Mouse (Mus musculus) spleen, postnatal 4 days (tissue): ENCODE measurements around the gene Immp2l.

ENCODE experiments used
- DNase-seq, 2 experiments: peaks; one replicate each; pipeline ENCODE4 v3.0.0; 2022; ENCODE audit warnings: low spot score in 2 of 2

Immp2l gene

DNA sequence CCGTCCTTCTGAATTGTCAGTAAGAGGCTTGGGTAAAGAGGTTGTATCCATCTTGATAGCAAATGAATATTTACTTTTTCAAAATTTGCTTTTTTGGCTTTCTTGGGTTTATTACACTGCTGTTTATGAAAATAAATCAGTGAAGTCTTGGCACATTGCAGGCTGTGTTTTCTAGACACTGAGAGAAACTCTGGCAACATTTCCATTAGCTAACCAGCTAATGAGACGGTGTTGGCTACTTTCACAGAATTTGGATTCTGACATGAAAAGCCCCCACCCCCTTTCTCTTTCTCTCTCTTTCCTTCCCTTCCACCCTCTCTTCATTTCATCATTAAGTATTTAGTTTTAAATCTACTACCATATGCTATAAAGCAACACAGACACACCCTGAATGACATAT, 496.4 kb downstream of the Immp2l start:
- DNase-seq = no peak

DNA sequence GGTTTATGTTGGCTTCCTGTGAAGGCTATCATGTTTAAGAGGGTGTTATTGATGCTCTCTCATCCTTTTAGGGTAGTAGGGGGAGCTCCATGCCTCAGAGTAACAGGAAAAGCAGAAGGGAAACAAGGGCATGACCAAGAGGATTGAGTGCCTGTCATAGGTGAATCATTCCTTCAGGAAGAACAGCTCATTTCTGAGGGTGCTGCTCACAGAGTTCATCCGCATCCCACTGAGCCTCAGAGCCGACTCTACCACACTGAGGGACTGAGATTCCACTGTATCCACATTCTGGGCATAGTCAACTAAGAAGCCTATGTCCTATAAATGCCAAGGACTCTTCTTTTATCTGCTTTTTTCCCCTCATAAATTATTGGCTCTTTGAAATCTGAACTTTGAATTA, 497.8 kb downstream of the Immp2l start:
- no peak for DNase-seq

DNA sequence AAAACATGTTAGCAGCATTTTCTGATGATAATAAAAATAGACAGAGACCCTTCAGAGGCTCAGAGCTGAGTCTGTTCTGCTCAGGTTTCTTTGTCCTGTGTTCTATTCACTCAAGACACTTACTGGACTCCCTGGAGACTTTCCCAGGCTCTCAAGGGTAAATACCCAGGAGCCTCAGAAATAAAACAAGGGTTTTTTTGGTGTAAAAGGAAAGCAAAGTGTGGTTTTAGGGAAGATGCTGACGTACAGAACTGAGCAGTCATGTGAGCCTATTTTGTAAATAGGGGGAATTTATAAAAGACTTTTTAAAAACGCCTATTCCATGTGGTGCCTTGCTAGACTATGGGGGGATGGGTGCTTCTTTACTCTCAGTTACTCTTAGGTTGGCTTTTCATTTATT, 502.8 kb downstream of the Immp2l start:
- DNase-seq = no peak

DNA sequence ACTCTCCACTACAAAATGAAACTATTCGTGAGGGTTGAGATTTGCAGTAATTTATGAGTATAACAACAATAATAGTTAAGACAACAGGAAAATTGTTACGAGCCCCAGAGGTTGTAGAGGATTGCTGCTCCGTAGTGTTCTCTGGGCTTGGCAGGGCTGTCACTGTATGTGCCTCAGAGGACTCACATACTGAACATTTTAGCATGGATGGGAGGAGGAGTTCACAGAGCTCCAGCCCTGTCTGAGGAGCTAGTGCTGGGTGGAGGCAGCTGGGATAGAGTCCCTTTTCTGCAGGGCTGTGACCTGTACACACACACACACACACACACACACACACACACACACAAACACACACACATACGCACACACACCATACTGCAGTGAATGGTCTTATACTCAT, 504.5 kb downstream of the Immp2l start:
- DNase-seq = no peak

DNA sequence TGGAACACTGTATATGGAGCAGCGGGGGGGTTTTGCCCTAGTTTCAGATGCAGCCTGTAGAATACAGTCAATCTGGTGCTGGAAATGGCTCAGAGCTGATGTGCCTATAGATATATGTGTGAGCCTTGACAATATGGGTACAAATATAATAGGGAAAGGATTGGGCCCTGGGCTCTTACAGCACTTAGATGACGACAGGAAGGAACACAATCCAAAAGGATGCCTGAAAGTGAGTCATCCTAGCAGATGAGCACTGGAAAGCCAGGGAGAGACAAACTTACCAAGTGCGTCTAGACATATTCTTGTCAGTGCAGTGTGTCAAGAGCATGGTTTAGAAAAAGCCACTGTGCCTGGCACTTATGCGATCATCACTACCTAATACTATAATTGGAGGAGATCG, 516.1 kb downstream of the Immp2l start:
- no peak for DNase-seq

DNA sequence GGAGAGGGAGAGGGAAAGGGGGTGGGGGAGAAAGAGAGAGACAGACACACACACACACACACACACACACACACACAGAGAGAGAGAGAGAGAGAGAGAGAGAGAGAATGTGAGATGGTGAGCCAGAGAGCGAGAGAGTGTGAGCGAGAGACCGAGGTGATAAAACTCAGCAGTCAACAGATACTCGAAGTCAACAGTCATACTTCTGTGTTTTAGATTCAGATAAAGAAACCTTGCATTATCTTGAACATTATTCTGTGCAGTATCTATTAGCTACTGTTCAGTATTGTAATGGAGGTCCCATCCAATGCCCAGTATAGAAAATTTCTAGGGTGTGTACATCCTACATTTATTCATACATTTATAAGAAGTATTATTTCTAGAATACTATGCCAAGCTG, 527.7 kb downstream of the Immp2l start:
- DNase-seq = no peak

DNA sequence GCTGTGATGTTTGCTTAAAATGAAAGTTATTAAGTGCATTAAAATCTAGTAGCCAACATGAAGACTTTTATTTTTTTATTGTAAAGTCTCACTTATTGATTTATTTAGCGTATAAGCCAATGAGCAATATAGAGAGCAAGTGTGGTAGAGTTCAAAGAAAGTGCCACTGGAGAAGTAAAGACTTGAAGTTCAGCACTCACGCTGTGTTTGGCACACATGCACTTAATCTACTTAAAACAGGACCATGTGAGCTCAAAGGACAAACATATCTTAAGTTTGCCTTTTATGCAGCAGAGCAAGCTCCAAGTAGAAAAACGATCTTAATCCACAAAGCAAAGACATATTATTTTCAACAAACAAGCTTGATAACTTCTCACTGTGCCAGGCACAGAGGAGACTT, 533.9 kb downstream of the Immp2l start:
- no peak for DNase-seq

DNA sequence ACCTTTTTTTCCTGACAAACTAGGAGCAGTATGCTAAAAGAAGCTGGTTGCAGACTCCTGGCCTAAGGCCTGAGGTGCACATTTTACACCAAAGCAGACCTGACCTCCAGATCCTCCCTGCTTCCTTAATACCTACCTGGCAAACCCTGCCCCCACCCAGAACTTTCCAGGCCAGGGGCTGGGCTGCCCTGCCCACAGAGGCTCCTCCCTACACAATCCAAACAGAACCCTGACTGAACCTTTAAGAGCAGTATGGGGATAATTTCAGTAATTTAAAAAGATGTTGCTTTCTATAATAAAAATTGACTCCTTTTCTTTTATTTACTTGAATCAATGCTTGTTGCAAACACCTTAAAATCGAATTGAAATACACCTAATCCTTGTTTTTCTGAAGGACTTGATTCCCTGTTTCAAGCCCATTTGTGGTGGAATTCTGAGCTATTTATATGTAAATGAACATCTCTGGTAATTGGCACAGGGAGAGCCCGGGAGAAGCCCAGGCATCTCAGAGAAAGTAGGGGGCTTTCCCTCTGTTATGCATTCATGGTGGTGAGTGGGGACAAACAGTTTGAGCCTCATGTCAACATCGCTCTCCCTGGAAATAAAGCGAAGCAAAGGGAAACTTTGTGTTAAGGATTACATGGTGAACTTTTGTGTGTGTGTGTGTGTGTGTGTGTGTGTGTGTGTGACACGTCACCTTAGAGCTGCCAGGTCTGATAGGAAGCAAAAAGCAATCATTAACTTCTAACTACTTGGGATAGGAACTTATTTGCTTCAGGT, 535.3 kb downstream of the Immp2l start:
- no peak for DNase-seq

DNA sequence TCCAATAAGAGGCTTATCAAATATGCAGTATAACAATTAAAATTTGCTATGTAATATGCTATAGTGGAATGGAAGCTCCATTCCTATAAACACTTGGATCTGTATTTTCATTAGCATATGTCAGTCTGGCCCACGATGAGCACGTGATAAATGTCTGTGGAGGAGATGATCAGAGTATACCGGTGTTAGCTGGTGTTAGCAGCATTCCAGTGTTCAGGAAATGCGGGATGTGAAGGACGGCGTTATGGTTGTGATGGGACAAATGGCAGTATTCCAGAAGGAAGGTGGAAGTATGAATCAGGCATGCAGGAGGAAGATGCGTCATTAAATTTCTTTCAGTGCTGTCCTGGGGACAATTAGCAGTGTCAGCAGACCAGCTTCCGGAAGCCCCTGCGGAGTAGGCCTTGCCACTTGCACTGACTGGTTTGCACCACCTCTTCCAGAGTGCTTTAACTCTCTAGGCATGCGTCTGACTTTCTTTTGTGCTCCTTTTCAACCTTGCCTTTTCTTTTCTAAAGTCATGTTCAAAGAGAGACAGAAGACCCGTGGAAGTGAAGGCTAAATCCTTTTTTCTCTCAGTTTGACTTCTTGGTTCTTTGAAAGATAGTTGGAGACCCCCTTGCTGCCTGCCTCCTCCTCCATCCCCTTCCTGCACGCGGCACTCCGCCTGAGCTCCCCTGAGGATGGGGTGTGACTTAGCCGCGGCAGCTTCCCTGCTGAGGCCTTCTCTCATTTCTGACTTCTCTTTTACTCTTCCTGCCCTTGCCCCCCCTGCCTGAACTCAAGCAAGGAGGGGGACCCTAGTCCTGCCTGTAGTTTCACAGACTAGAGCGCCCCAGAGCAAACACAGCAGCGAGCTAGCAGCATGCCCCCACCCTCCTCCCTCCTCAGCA, 541.9 kb downstream of the Immp2l start:
- DNase-seq = peak in 1 of 2 experiments; percentile 12

DNA sequence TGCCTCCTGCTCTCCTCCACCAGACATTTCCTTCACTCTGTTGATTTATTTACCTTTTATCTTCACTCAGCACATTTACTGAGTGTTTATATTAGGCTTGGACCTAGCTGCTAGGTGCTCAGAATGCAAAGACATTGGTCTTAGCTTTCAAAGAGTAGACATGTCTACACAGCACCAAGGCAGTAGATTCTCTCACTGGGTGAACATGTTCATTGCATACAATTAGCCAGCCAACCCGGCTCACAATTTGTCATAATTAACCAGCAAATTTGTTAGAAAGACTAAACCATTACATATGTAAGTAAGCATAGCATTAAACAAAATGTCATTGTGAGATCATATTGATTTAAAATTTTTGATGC, 542.5 kb downstream of the Immp2l start:
- DNase-seq = no peak

DNA sequence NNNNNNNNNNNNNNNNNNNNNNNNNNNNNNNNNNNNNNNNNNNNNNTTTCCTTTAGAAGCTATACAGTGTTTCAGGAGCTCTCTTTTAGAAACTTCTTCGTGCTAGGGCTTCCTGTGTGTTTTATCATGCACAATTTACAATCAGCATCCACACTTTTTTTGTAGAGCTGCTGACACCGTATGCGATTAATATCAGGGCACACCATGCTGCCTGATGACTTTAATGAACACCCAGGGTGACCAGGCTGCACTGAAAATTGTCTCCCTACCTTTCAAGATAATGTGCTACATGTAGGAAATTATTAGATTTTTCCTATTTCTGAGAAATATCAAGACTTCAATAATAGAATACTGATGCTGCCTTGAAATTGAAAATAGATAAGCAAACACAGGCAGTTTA, 549.9 kb downstream of the Immp2l start:
- DNase-seq = no peak

DNA sequence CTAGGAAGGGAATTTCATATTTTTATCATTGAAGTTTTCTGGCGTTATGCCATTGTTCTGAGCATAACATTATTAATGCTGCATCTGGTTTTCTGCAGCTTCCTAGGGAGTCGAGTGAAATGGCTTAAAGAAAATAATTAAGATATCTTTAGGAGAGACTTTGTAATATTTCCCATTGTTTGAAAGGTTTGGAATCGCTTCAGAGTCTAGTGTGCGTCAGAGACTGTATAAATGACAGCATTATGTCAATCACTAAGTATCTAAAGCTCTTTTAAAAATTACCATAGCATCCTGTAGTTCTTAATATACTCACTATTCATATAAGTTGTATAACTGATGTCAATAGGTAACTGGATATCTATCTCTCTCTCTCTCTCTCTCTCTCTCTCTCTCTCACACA, 551.3 kb downstream of the Immp2l start:
- no peak for DNase-seq

DNA sequence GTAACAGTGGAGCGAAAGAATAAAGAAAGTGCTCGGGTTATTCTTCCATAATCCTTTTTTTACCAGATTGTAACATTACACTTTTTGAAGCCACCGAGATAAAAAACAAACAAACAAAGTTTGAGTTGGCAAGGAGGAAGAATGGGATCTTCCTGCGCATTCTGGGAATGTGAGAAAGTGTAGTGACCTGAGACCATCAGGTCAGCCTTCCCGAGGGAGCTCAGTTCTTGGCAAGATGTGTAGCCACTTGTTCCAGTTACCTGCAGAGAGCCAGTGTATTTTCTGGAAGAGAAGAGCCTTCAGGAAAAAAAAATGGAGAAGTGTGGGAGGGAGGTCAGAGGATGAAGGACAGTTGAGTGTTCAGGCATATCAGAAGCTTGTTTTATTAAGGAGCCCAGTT, 569.5 kb downstream of the Immp2l start:
- no peak for DNase-seq

DNA sequence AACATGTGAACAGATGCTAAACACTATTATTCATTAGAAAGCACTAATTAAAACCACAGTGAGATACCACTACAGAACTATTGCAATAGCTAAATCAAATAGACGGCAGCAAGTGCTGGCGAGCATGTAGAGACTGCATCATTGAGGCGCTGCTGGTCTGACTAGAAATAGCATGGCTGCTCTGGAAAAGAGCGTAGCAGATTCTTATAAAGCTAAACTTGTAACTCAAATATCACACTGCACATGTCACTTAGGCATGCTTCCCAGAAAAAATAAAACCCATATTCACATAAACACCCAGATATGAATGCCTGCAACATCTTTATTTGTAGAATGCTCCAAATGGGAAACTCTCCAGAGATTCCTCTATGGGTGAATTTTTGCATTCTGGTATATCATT, 570.1 kb downstream of the Immp2l start:
- no peak for DNase-seq

DNA sequence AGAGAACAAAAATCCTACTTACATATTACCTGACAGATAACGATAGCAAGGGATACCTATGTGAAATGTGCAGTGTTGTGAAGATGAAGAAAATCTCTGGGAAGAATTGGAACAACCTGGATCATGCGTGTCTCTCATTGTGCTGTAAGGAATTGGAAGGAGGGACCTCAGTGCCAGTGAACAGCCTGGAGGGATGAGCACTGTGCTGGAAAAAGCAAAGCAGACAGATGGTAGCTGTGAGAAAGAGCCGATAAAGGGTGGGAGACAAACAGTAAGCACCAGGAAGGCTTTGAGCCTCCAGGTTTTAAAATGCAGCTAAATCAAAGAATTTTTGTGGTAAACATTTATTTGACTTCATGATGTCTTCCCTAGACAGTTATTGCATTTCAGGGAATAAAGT, 591.4 kb downstream of the Immp2l start:
- no peak for DNase-seq

DNA sequence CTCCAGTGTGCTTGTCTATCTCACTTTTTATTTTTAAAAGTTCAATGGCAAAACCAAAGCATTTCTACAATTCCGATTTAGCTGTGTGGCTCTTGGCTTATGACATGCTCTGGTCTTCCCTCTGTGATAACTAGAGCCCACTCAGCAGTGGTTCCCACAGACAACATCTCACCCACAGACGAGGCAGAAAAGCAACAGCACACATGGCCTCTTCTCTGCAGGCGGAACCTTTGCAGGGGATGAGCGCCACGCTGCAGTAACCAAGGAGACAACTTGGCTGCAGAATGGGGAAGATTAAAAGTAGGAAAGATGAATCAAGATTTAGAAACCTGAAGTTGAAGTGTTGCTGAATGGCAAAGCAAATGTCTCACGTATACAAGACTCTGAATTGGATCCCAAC, 597.5 kb downstream of the Immp2l start:
- DNase-seq = no peak

DNA sequence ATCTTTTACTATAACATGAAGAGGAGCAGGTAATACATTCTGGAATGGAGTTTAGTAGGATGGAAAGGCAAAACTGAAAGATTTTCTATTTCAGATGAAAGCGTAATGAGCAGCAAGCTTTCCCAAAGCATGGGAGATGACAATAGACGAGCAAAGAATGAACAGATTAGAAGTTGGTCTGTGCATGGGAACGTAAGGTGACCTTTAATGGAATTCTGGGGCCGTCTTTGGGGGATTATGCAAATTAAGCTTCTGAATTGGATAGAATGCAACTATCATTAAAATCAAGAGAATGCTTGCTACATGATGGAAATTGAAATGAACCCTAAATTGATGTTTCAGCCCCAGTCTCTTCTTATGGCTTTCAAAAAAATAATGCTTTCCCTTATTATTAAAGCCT, 619.4 kb downstream of the Immp2l start:
- no peak for DNase-seq

DNA sequence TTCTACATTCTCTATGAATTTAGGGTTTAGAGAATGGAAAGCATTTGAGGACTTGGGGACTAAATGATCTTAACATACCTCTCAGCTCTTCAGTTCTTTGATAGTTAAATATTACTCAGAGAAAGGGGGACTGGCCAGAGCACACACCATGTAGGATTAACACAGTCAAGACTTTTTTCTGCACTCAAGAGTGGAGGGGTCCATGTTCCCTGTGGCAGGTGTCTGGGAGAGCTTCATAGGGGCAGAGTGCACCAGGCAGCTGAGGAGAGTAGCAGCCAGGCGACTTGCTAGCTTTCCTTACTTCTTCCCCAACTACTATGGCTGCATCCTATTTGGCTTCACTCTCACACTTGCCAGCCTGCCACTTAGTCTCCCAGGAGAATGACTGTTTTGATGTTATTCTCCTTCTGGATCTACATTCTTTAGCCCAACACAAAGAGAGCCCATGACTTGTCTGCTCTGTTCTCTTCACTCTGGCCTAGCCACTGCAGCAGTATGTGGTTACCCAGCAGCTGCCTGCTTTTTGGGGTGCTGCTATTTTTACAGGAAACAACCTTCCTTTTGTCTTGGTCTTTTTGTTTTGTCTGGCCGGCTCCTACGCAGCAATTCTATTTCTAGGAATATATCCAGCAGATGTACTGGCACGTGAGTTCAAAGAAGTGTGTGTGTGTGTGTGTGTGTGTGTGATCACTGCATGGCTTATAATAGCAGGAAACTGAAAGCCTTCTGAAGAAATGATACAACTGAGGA, 621.1 kb downstream of the Immp2l start:
- no peak for DNase-seq

DNA sequence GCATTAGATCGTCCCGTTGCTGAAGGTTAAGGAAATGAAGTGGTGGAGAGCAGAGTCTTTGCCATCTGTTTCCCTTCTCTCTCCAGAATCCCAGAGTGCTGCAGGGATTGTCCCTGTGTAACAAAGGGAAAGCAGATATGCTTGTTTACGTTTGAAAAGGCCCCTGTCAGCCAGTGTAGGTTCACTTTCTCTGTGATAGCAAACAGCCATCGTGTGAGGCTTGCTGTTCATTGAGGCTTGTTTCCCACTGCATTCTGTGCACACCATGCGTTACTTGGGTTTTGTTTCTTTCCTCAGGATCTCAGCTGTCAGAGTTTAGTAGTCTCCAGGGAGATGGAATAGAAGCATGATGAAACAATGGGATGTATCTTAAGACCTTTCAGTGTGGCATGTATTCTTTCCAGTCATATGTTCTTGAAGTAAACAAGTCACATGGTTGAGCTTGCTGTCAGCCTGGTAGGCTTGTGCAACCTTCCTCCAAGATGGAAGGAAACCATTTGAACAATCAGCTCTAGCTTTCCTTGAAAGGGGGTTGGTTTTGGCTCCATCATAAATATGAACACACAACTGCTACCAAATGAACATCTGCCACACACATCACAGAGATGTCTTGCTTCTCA, 623.2 kb downstream of the Immp2l start:
- DNase-seq = no peak

DNA sequence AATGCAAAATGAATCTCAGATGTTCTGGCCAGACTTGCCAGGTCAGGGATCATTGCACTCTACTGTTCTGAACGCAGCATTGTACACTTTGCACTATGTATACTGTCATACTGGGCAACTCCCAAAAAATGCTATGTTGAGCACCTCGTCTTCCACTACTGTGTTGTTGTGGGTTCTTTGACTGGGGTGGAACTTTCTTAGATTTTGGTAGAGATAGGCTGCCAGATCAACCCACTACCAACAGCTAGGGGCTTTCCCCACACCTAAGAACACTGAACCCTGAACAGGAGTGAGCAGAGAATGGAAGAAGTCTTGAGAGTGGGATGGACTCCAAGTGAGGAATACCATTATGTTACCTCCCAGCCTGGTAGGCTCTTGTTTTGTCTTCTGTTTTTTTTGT, 623.8 kb downstream of the Immp2l start:
- no peak for DNase-seq

DNA sequence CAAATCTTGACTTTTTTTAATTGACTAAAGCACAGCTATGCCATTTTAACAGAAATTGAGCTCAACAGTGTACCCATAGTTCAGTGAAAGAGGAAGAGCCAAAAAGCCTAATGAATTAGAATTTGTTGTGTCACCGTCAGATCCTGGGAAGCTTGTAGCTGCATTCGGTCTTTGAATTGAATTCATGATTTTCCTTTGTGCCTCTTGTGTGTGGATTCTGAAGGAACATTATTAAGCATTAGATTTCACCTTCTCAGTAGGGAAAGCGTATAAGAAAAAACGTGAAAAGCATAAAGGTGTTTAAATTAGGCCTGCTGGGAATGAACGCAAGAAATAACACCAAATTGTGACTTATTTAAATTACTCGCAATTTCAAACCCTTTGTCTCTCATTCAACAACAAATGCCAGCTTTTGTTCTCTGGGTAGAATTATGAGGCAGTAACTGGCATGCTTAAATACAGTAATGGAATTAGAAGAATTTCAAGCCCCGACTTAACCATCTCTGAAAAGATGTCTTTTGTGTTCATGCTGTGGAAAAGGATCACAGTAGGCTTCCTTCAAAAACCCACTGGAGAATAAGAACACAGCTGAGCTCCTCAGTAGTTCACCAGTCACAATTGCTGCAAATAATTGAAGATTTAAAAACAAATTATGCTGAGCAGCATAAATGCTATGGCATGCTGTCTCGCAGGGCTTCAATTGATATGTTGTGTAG, 626.1 kb downstream of the Immp2l start:
- no peak for DNase-seq
